Mouse (Mus musculus) CD4-positive, CD25-positive, alpha-beta regulatory T cell, adult 2 months (primary cell): ENCODE measurements at regions not wholly inside any gene's neighbourhood (a gene's known extent, or its start where the extent isn't known, plus 50 kb on each side); places are given as distances from the start of the nearest gene placed in this dataset.
A peak's percentile ranks its signal among the peaks of the same experiment; 100 is the strongest.

Source experiments
- DNase-seq: peaks from one replicate; pipeline ENCODE4 v3.0.0-alpha.2; 2012; ENCODE audit warnings: low read depth, low spot score

- no peak for DNase-seq
These were observed 65.8 kb downstream of the Barhl2 start for GRCm38 (mm10) chr5:106392213-106392612.

- DNase-seq, result no peak
These were observed 71.3 kb downstream of the Barhl2 start for GRCm38 (mm10) chr5:106386621-106387020.

DNA sequence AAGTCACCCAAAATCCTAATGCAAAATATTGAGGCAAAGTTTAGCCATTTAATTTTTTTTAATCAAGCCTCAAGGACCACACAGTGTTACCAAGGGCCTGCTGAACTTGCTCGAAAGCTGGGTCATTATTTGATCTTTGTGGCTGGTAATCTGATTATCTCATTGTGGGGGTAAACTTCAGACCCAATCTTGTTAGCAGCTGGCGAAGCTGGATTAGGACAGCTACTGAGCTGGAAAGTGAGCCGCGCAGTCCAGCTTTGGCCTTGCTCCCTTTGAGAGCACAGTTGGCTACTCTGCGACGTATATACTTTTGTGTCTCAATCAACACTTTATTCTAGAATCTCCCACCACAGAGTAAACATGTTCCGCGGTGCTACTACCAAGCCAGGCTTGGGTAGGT, 72.1 kb downstream of the Barhl2 start:
- no peak for DNase-seq

GRCm38 (mm10) chr5:106385219-106385618, 72.7 kb downstream of the Barhl2 start:
- DNase-seq, result no peak

DNA sequence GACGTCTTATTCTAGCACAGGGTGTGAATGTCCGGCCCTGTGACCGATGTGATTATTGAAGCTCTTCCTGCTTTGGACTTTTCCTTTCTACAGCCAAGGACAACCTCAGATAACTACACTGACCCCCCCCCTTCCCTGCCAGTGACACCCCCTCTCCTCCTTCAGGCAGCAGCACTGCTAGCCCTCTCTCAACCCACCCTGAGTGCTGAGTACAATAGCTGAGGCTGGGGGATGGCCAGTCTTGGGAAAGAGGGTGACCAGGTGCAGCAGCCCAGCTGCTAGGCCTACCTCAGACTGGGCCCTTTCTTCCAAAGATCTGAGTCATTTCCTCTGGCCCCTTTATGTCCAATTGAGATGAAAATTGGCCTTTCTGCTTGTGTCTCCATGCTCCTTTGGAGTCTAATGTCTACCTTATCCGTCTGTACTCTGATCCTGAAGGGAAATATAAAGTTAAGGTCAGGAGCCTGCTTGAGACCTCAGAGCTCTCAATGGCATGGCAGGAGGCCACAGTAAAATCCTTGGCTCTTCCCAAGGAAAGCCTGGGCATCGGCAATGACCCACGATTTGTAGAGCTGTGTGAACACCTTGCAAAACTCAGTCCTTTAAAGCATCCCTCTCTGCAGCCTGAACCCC, 73.7 kb downstream of the Barhl2 start:
- DNase-seq, result no peak

DNA sequence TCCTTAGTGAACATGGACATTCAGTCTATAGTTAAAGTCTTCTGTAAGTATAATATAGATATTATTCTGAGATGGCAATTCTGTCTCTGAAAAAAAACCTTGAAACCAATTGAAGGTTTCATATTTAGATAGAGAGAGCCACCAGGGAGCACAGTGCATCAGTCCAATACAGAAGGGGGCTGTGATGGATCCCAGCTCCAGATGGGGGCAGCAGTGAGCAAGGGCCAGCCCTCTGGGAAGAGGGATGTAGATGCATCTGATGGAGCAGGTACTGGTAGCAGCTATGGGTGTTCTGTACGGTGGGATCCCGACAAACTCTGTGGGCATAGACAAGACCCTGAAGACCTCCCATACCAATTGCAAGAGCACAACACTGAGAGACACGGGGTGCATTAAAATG, 76.0 kb downstream of the Barhl2 start:
- DNase-seq, result peak; percentile 5

DNA sequence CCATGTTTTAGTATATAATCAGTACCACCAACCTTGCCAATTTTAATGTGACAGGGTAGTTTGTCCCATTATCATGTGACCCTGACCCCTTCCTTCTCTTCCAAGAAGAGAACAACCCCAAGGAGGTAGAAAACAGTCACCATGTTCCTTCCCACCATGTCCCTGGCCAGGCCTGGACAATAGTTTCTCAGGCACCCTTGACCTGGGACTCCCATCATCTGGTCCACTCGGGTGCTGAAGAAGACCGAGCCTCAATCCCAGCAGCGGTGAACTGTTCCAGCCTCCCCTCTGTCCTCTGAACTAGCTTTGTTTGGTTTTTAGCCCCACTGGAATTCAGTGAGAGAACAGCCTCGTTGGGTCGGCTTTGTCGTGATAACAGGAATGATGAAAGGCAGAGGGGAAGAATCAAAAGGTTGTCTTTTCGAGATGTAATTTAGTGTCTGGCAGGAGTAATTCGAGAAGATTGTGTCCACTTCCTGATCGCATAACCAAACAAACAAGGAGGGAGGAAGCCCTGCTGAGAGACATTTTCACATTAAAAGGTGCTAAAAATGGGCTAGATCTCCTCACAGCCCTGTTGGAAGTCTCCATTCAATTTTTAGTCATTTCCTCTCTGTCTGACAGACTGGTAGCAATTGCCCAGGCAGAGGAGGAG, 77.2 kb downstream of the Barhl2 start:
- no peak for DNase-seq

DNA sequence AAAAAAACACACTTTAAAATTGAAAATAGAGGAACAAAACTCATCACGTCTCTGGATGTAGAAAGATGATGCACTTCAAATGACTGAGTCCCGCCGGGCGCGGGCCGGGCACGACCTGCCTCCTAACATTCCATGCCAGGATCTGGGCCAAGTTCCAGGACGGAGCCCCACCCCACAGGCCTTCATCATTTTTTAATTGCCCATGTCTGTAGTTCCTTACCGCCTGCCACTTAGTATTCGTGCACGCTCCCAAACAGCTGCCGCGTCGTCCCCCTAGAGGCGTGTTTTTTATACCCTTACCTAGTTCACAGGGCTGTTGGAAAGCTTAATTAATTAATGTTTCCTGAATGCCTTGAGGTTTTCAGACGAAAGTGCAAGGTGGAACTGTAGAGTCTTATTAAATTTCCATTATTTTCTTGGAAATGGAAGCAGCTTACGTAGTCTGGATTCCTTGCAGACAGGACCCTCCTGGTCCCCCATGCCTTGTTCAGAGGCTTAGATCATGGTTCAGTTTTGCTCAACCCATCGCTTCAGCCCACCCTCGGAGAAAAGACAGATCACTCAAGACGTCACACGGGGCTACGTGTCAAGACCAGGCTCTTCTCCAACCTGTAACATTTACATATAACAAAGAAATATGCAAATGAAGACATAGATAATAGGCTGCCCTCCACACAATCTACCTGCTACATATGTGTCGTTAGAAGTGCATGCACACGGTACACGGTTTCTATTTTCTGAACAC, 81.0 kb downstream of the Barhl2 start:
- DNase-seq, result no peak

DNA sequence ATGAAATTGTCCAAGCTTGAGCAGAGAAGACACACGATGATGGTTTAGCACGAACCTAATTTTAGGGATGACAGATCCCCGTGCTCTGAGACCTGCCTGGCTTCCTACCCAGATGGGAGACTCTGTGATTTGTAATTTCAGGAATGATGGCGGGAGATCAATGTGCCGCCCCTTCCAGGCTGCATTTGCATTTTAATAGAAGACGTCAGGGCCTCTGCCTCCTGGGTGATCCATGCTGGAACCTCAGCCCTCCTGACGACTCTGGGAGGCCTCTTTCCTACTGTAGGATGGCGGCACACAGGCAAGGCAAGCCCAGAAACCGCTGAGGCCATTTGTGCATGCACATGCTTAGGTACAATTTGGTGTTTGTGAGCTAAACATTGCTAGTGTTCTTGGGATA, 90.1 kb downstream of the Barhl2 start:
- no peak for DNase-seq

DNA sequence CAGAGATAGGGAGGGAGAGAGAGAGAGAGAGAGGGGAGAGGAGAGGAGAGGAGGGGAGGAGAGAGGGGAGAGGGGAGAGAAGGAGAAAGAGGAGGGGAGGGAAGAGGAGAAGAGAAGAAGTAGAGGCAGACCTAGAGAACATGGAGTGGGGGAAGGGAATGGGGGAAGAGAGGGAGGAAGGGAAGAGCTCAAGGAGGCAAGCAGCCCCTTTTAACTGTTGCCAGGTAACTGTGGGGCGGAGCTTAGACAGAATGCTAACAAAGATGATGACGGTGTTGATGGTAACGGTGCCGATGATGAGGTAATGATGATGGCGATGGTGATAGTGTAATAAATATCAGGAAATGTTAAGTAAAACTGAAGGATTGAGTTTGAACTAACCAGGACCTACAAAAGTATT, 90.7 kb downstream of the Barhl2 start:
- DNase-seq, result no peak

GRCm38 (mm10) chr5:106366006-106366405, 92.0 kb downstream of the Barhl2 start:
- DNase-seq, result peak; percentile 1

DNA sequence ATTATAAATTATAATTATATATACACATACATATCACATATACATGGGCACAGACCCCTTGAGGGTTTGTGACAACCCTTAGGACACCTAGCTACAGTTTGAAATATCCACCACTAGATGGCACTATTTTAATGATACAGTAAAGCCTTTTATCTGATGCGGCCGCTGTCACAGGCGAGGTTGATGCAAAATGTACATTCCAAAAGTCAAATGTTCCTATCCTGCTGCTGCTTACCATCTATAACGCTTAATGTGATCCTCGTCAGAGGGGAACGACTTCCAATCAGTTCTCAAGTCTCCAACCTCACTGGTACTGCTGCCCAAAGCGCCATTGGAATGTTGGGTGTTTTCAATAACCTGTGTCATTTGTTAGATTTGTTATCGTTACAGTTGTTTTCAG, 92.9 kb downstream of the Barhl2 start:
- DNase-seq, result peak; percentile 37

DNA sequence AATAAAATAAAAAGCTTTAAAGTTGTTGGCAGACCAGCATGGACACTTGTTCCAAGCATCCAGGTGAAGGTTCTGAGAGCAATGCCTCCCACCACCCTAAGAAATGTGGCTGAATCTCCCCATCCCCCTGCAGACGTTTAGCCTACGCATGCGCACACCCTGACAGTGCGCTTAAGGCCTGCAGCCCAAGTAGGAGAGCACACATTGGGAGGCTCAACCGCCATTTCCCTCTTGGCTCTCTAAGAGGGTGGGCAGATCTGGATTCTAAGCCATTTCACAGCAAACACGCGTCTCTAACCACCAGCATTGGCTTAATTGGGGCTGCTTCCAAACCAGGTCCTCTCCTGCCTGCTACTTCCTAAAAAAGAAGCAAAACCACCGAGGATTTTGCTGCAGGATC, 106.6 kb downstream of the Barhl2 start:
- no peak for DNase-seq

GRCm38 (mm10) chr5:106349851-106350515, 108.0 kb downstream of the Barhl2 start:
- no peak for DNase-seq

- DNase-seq, result peak; percentile 2
These were observed 113.7 kb downstream of the Barhl2 start for GRCm38 (mm10) chr5:106344308-106344707.

GRCm38 (mm10) chr5:106343601-106344000, 114.4 kb downstream of the Barhl2 start:
- no peak for DNase-seq

DNA sequence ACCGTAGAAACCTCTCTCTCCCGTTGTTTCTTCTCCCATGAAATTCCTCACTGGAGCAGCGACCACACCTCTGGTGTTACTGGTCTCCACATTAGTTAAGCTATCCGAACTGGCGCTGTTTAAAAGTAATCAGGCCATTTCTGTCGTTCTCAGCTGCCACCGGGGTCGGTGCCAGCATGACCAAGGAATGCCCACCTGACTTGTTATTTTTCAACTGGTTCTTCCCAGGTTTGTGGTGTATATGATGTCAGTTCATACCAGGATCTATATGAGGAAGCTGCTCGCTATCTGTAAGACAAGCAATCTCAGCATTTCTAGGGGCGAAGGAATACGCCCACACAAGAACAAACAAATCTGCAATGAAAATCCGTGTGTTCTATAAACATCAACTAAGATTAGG, 116.6 kb downstream of the Barhl2 start:
- no peak for DNase-seq

- no peak for DNase-seq
These were observed 122.3 kb downstream of the Barhl2 start for GRCm38 (mm10) chr5:106335639-106336038.

DNA sequence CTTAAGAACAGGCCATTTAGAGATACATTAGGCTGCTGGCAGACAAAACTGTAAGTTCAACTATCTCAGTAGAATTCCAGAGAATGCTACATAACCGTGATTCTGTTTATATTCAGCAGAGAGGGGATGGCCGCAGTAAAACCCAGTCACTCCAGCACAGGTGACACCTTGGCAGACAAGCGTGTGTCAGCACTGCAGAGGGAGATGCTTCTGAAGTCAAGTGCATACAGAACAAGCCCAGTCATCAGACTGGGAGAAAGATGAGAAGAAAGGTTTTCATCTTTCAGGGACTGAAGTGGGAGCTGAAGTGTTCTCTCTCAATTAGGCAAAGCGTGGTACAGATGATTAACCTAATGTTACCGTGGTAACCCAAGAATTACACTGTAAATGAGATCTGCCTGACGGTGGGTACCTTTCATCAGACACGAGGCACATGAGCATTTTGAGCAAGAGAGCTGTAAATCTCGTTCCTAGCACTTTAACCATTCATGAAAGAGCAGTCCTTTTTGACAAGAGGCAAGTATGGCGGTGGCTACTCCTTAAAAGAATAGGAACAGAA, 130.3 kb downstream of the Barhl2 start:
- no peak for DNase-seq

DNA sequence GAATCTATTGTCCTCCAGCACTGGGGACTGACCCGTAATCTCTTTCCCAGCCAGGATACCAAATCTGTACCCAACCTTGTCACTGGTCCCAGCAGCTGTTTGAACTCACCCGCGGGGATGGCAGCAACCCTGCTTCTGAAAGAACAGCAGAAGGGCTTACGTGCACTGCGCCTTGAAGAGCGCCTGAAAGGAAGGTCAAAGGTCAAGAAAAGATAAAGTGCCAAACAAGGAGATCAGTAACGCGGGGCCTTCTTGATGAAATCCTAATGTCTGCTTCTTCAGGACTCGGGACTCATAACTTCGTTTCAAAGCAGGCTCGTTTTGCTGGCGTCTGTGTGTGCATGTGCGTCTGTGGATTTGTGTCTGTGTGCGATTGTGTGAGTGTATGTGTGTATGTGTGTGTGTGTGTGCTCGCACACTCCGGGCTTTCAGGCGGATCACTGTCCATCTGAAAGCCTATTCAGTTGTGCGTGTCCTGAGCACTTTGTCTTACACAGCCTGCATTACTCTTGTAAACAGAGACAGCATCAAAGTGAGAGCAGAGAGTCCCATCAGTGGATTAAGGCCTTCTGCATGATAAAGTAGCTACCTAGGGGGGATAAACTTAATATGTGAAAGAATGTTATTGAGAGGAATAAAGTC, 135.3 kb downstream of the Barhl2 start:
- no peak for DNase-seq

- DNase-seq, result no peak
These were observed 136.5 kb downstream of the Barhl2 start for GRCm38 (mm10) chr5:106321426-106321825.

GRCm38 (mm10) chr5:106321023-106321422, 136.9 kb downstream of the Barhl2 start:
- DNase-seq, result no peak
